Mouse (Mus musculus) spleen, adult 2 months (tissue): ENCODE measurements at regions not wholly inside any gene's neighbourhood (a gene's known extent, or its start where the extent isn't known, plus 50 kb on each side); places are given as distances from the start of the nearest gene placed in this dataset.

Experiments
- CTCF ChIP-seq: fragments of 200-500 bp; IDR thresholded peaks from 2 replicates; pipeline ENCODE4 v1.5.1; 2011; ENCODE audit warnings: mild to moderate bottlenecking, inconsistent platforms; ENCODE audit not compliant: insufficient read depth, insufficient read length, insufficient replicate concordance; ENCODE audit errors: extremely low read depth
- POLR2A ChIP-seq: fragments of 200-500 bp; IDR thresholded peaks from 2 replicates; pipeline ENCODE4 v1.6.1; 2011; ENCODE audit warnings: low read depth, low read length, inconsistent platforms

- TF ChIP-seq POLR2A: no peak
- TF ChIP-seq CTCF: no peak
Measured at GRCm38 (mm10) chr15:52438403-52438802, 1446.3 kb upstream of the Gm7489 start.
